Mouse (Mus musculus) E14TG2a.4 (cell line): ENCODE measurements around the gene Vps33b.

Experiments
- CTCF ChIP-seq: conservative IDR thresholded peaks from 2 replicates; pipeline ENCODE4 v1.5.1; 2014; ENCODE audit warnings: low read length
- POU5F1 ChIP-seq: IDR thresholded peaks from 2 replicates; pipeline ENCODE4 v1.6.1; 2014; ENCODE audit warnings: low read length, borderline replicate concordance

GRCm38 (mm10) chr7:80232489-80233029, 36.9 kb upstream of the Vps33b start, which contains the start of the genes Cib1 and Gdpgp1:
- TF ChIP-seq CTCF (no peak), POU5F1 (no peak)
